Comparison of ENCODE assay signal across 7 mouse cellular contexts in genomic region chr4:111442435-111443238, GRCm38 (mm10). TPM values are rescaled to one million over a fixed set of nuclear protein-coding genes. Genes with fewer than 3 reads are reported as not detected.
DNase-seq lines count a peak whose midpoint lies in the region; ATAC-seq and TF ChIP-seq lines count a peak whose summit lies in the region.

No protein-coding gene starts in this region.

- H3K4me3 ChIP-seq in intestine, embryonic 14.5 days (ENCODE audit: low read depth, low read length), result no peak overlapping the region
- H3K4me3 ChIP-seq in intestine, embryonic 16.5 days (ENCODE audit: low read length), result no peak overlapping the region
- H3K4me3 ChIP-seq in CH12.LX (replicated peaks in 1 of 3; ENCODE audit: low read depth in 2 of 3, low read length in 2 of 3, poor library complexity in 1 of 3), result peak overlapping the region in 1 of 3 experiments; percentile 18
- no peak overlapping the region for H3K4me3 ChIP-seq in hindbrain, embryonic 16.5 days (ENCODE audit: low read length)
- H3K4me3 ChIP-seq in midbrain, embryonic 11.5 days (ENCODE audit: low read depth, low read length), result no peak overlapping the region

- H3K27me3 ChIP-seq in intestine, embryonic 14.5 days (replicated peaks; ENCODE audit: control insufficient read depth, insufficient read depth, low read length), result no peaks in the 10 kb centered on the region
- H3K27me3 ChIP-seq in intestine, embryonic 16.5 days (replicated peaks; ENCODE audit: control insufficient read depth, insufficient read depth, low read length), result no peaks in the 10 kb centered on the region
- H3K27me3 ChIP-seq in CH12.LX (replicated peaks), result no peaks in the 10 kb centered on the region
- H3K27me3 ChIP-seq in hindbrain, embryonic 16.5 days (replicated peaks; ENCODE audit: control insufficient read depth, insufficient read depth, low read length), result no peaks in the 10 kb centered on the region
- H3K27me3 ChIP-seq in midbrain, embryonic 11.5 days (ENCODE audit: control insufficient read depth, insufficient read depth, low read length), result peaks cover 9% of the 10 kb centered on the region

- no peak; the same call in 1 of the 2 replicates for TF ChIP-seq RAD21 in CH12.LX (IDR thresholded peaks at IDR 0.05; ENCODE audit: low read depth, low read length)

- 89% methylated on average over 1 of the region's 1 CpGs for WGBS in intestine, embryonic 14.5 days
- WGBS in intestine, embryonic 16.5 days, result 74% methylated on average over 1 of the region's 1 CpGs
- 50% methylated on average over 1 of the region's 1 CpGs for WGBS in hindbrain, embryonic 16.5 days
- WGBS in midbrain, embryonic 11.5 days, result 75% methylated on average over 1 of the region's 1 CpGs

- H3K27ac ChIP-seq in intestine, embryonic 14.5 days (ENCODE audit: low read depth), result no peak overlapping the region
- no peak overlapping the region for H3K27ac ChIP-seq in intestine, embryonic 16.5 days (ENCODE audit: low read length)
- peak overlapping the region; percentile 100 for H3K27ac ChIP-seq in CH12.LX (ENCODE audit: insufficient read depth, low read depth)
- H3K27ac ChIP-seq in hindbrain, embryonic 16.5 days (ENCODE audit: low read depth, low read length), result 0 out of 2 replicates have a peak overlapping the region, but pooled peaks have one; percentile 4
- H3K27ac ChIP-seq in midbrain, embryonic 11.5 days (ENCODE audit: low read depth, low read length), result no peak overlapping the region

- H3K4me2 ChIP-seq in intestine, embryonic 14.5 days (ENCODE audit: low read length), result no peak overlapping the region
- no peak overlapping the region for H3K4me2 ChIP-seq in intestine, embryonic 16.5 days (ENCODE audit: low read depth, low read length)
- H3K4me2 ChIP-seq in CH12.LX (ENCODE audit: insufficient read depth, low read depth, poor library complexity, severe bottlenecking), result peak overlapping the region; percentile 86
- H3K4me2 ChIP-seq in hindbrain, embryonic 16.5 days (ENCODE audit: low read length), result no peak overlapping the region
- H3K4me2 ChIP-seq in midbrain, embryonic 11.5 days, result no peak overlapping the region

- peak; percentile 29 for DNase-seq in intestine, embryonic 14.5 days (ENCODE audit: low spot score)
- peak; percentile 86 for DNase-seq in CH12.LX (ENCODE audit: extremely low read depth)
- peak; percentile 36 for DNase-seq in brain, adult 2 months (ENCODE audit: low read depth, low spot score)
- DNase-seq in midbrain, embryonic 11.5 days (ENCODE audit: low spot score, missing footprints), result peak; percentile 69

- TF ChIP-seq POLR2A in CH12.LX (IDR thresholded peaks at IDR 0.05; ENCODE audit: low read depth, low read length), result peak; percentile 41

- ATAC-seq in intestine, embryonic 14.5 days (replicated peaks; ENCODE audit: low FRiP score, low TSS enrichment, low read depth), result no peak
- ATAC-seq in intestine, embryonic 16.5 days, result no peak
- no peak for ATAC-seq in hindbrain, embryonic 16.5 days
- ATAC-seq in midbrain, embryonic 11.5 days (ENCODE audit: low FRiP score), result no peak
- no peak for ATAC-seq in erythroblast, adult 5-6 weeks (replicated peaks; ENCODE audit: low FRiP score, poor library complexity, severe bottlenecking)

- H3K79me2 ChIP-seq in CH12.LX (replicated peaks; ENCODE audit: control insufficient read depth, extremely low read depth, insufficient read depth, poor library complexity, severe bottlenecking), result peaks cover 10% of the 10 kb centered on the region

- TF ChIP-seq CTCF in CH12.LX (conservative IDR thresholded peaks at IDR 0.05 in 1 of 2, IDR thresholded peaks at IDR 0.05 in 1 of 2; ENCODE audit: low read depth in 2 of 2, low read length in 2 of 2), result no peak

- H3K4me1 ChIP-seq in intestine, embryonic 14.5 days (replicated peaks; ENCODE audit: control insufficient read depth, insufficient read depth, low read length), result no peaks in the 10 kb centered on the region
- no peaks in the 10 kb centered on the region for H3K4me1 ChIP-seq in intestine, embryonic 16.5 days (ENCODE audit: control insufficient read depth, insufficient read depth, low read length)
- peaks cover 50 to 67% of the 10 kb centered on the region in 2 experiments for H3K4me1 ChIP-seq in CH12.LX (ENCODE audit: control insufficient read depth in 1 of 2, insufficient read depth in 2 of 2)
- peaks cover 23% of the 10 kb centered on the region for H3K4me1 ChIP-seq in hindbrain, embryonic 16.5 days (ENCODE audit: control insufficient read depth, insufficient read depth, low read depth, low read length)
- peaks cover 7% of the 10 kb centered on the region for H3K4me1 ChIP-seq in midbrain, embryonic 11.5 days (ENCODE audit: control insufficient read depth, insufficient read depth, low read length)

- TF ChIP-seq EP300 in CH12.LX (IDR thresholded peaks at IDR 0.05; ENCODE audit: low read length), result peak; percentile 99

- H3K9ac ChIP-seq in intestine, embryonic 14.5 days (ENCODE audit: low read length), result no peak overlapping the region
- H3K9ac ChIP-seq in intestine, embryonic 16.5 days (ENCODE audit: low read depth, low read length), result no peak overlapping the region
- peak overlapping the region; percentile 43; the same call in 1 of the 2 replicates for H3K9ac ChIP-seq in CH12.LX (ENCODE audit: insufficient read depth, low read depth)
- H3K9ac ChIP-seq in hindbrain, embryonic 16.5 days (ENCODE audit: low read depth, low read length), result no peak overlapping the region
- no peak overlapping the region for H3K9ac ChIP-seq in midbrain, embryonic 11.5 days (ENCODE audit: low read length)

- dilution Hi-C loops in CH12.LX (cut with MboI; ENCODE audit: extremely low pct_ligation_motif_present, extremely low pct_unique_long_range_greater_than_20kb, low sequenced_read_pairs), result no loop called here

- H3K9me3 ChIP-seq in intestine, embryonic 14.5 days (ENCODE audit: control insufficient read depth, low read length), result no peaks in the 10 kb centered on the region
- H3K9me3 ChIP-seq in intestine, embryonic 16.5 days (ENCODE audit: control insufficient read depth, low read length), result no peaks in the 10 kb centered on the region
- H3K9me3 ChIP-seq in CH12.LX (replicated peaks; ENCODE audit: low read length), result no peaks in the 10 kb centered on the region
- H3K9me3 ChIP-seq in hindbrain, embryonic 16.5 days (ENCODE audit: control insufficient read depth, low read length), result no peaks in the 10 kb centered on the region
- H3K9me3 ChIP-seq in midbrain, embryonic 11.5 days (ENCODE audit: control insufficient read depth, low read length), result no peaks in the 10 kb centered on the region

- peaks cover 12% of the 10 kb centered on the region; the same call in 1 of the 2 replicates for H3K36me3 ChIP-seq in intestine, embryonic 14.5 days (ENCODE audit: control insufficient read depth, insufficient read depth, low read length)
- H3K36me3 ChIP-seq in intestine, embryonic 16.5 days (ENCODE audit: control insufficient read depth, insufficient read depth, low read length), result peaks cover 3% of the 10 kb centered on the region; the same call in 1 of the 2 replicates
- H3K36me3 ChIP-seq in CH12.LX (replicated peaks in 1 of 2; ENCODE audit: control insufficient read depth in 1 of 2, insufficient read depth in 1 of 2, low read length in 1 of 2), result peaks cover 21 to 22% of the 10 kb centered on the region in 2 experiments
- H3K36me3 ChIP-seq in hindbrain, embryonic 16.5 days (ENCODE audit: control insufficient read depth, insufficient read depth, low read length), result no peaks in the 10 kb centered on the region
- no peaks in the 10 kb centered on the region for H3K36me3 ChIP-seq in midbrain, embryonic 11.5 days (ENCODE audit: control insufficient read depth, insufficient read depth, low read length)

- in situ Hi-C loops in CH12.LX (cut with MboI; ENCODE audit: low pct_ligation_motif_present, low pct_unique_long_range_greater_than_20kb, low sequenced_read_pairs), result no loop called here

TF ChIP-seq in CH12.LX, 34 proteins besides CTCF, POLR2A, EP300 and RAD21 (continues in another document):
- TF ChIP-seq ELF1 (IDR thresholded peaks at IDR 0.05; ENCODE audit: low read depth, low read length) (peak; percentile 70), BHLHE40 (IDR thresholded peaks at IDR 0.05; ENCODE audit: low read depth, low read length) (peak; percentile 95), KAT2A (IDR thresholded peaks at IDR 0.05; ENCODE audit: insufficient replicate concordance, low read length) (0 out of 2 replicates have a peak, but pooled peaks have one; percentile 11), MAFK (IDR thresholded peaks at IDR 0.05; ENCODE audit: insufficient replicate concordance, low read length) (peak; percentile 77), JUND (conservative IDR thresholded peaks at IDR 0.05; ENCODE audit: low read depth, low read length) (peak; percentile 76), TBP (conservative IDR thresholded peaks at IDR 0.05; ENCODE audit: low read depth, low read length) (peak; percentile 41; the same call in 1 of the 2 replicates), POLR2AphosphoS2 (IDR thresholded peaks at IDR 0.05; ENCODE audit: low read depth, low read length) (no peak), CHD1 (IDR thresholded peaks at IDR 0.05; ENCODE audit: low read depth, low read length) (no peak; the same call in 1 of the 2 replicates), CHD2 (IDR thresholded peaks at IDR 0.05; ENCODE audit: low read length) (peak; percentile 89), MXI1 (IDR thresholded peaks at IDR 0.05; ENCODE audit: low read depth, low read length) (peak; percentile 94), JUN (IDR thresholded peaks at IDR 0.05; ENCODE audit: insufficient read depth, low read depth, low read length) (peak; percentile 63), ZNF384 (IDR thresholded peaks at IDR 0.05; ENCODE audit: low read depth, low read length) (peak; percentile 99), MAX (IDR thresholded peaks at IDR 0.05; ENCODE audit: low read length) (peak; percentile 87), MYC (IDR thresholded peaks at IDR 0.05; ENCODE audit: low read depth, low read length) (peak; percentile 95), ZKSCAN1 (IDR thresholded peaks at IDR 0.05; ENCODE audit: borderline replicate concordance, low read depth, low read length) (no peak; the same call in 1 of the 2 replicates), IRF4 (IDR thresholded peaks at IDR 0.05; ENCODE audit: low read depth, low read length) (peak; percentile 98), TCF12 (IDR thresholded peaks at IDR 0.05; ENCODE audit: low read depth, low read length) (peak; percentile 85)

RNA-seq across cellular contexts. Expression of gene Bend5, which starts 27.8 kb away (rescaled TPM):
- 37.4 and 45.6 TPM in 2 replicates for polyA plus RNA-seq in intestine, embryonic 14.5 days (2014; fragmentation: Nextera tagmentation; extraction: Ambion mirVana)
- 25.3 and 29.5 TPM in 2 replicates for polyA plus RNA-seq in intestine, embryonic 16.5 days (2015; fragmentation: Nextera tagmentation; extraction: Ambion mirVana)
- total RNA-seq in CH12.LX (2012; rRNA removed) (21.8 and 27.1 TPM in 2 replicates), CH12.LX (2014; rRNA removed) (14.8 and 15.6 TPM in 2 replicates)
- 19.3 and 25.9 TPM in 2 replicates for polyA plus RNA-seq in CH12.LX (2012; ENCODE audit: insufficient read length, low read depth)
- 44.9 and 49.8 TPM in 2 replicates for polyA plus RNA-seq in hindbrain, embryonic 16.5 days (2015; fragmentation: Nextera tagmentation; extraction: Ambion mirVana)
- 35.4 and 39.9 TPM in 2 replicates for polyA plus RNA-seq in midbrain, embryonic 11.5 days (2014; fragmentation: Nextera tagmentation; extraction: Ambion mirVana)
- total RNA-seq in erythroblast, adult 5-6 weeks (2015; ENCODE audit: low replicate concordance), result not detected in 2 replicates
- 0.94 TPM in 1 of 2 replicates, not detected in the other for total RNA-seq in erythroblast, adult 5-6 weeks (2017; ENCODE audit: low replicate concordance)

Comparison
In these comparisons a context has a peak if more than half of its experiments do, and no peak if none do; other contexts are left out.
1. DNase-seq: peak in every context shown above with its lines; median percentile 86 in CH12.LX; 69 in midbrain, embryonic 11.5 days; 36 in brain, adult 2 months; 29 in intestine, embryonic 14.5 days.
2. H3K27ac ChIP-seq: peak in CH12.LX (single experiment) and hindbrain, embryonic 16.5 days (single experiment); none in intestine, embryonic 14.5 days (single experiment), intestine, embryonic 16.5 days (single experiment) and midbrain, embryonic 11.5 days (single experiment).